Mouse (Mus musculus) spleen, postnatal 36 days (tissue): Measurements from ENCODE around the gene Hist1h4b.
"Not testable (repeated sequence)": the region's sequence is repeated elsewhere in the genome, so short reads cannot be mapped to it uniquely, and the experiment has no call there.

Experiments
- DNase-seq, 2 experiments: peaks; one replicate each; pipeline ENCODE4 v3.0.0; 2022; ENCODE audit warnings: low spot score in 2 of 2, mixed read lengths in 1 of 2

Gene Hist1h4b

GRCm38 (mm10) chr13:23756790-23757189, at the start of gene Hist1h4b:
Gene Hist1h4b (plus strand): TSS chr13:23757013.
- DNase-seq, result peak; percentile 93 to 97

DNA sequence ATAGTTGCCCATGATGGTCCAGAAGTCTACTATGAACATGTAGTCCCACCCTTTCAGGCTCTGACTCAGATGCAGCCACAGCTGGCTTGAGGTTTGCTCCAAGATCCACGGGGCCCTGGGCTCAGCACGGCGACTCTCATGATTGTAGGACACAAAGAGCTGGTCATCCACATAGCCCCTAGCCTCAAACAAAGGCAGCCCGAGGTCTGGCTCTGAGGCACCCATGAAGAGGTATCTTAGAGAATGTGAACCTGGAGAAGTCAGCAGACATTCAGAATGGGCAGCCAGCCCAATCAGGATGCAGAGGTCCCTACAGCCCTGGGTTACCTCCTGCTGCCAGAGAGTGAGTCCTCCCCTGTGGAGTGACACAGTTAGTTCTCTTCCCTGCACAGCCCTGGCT, 48.8 kb upstream of the Hist1h4b start:
- DNase-seq, result no peak

DNA sequence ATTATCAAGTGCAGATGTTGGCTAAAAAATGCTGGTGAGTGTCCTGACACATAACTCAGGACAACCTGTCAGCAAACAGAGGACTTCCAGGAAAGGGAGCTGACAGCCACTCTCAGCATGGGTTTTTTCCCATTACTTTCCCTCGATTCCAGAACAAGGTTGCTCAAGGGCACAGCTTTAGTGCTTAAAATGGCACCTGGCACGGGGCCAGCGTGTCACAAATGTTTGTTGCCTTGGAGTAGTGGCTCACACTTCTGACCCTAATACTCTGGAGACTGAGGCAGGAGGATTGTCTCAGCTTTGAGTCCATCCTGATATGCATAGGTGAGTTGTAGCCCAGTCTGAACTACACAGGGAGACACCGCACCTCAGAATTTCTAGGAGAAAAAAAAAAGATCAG, 48.2 kb upstream of the Hist1h4b start:
- DNase-seq, result no peak

GRCm38 (mm10) chr13:23709714-23710373, 47.0 kb upstream of the Hist1h4b start:
- DNase-seq, result no peak

DNA sequence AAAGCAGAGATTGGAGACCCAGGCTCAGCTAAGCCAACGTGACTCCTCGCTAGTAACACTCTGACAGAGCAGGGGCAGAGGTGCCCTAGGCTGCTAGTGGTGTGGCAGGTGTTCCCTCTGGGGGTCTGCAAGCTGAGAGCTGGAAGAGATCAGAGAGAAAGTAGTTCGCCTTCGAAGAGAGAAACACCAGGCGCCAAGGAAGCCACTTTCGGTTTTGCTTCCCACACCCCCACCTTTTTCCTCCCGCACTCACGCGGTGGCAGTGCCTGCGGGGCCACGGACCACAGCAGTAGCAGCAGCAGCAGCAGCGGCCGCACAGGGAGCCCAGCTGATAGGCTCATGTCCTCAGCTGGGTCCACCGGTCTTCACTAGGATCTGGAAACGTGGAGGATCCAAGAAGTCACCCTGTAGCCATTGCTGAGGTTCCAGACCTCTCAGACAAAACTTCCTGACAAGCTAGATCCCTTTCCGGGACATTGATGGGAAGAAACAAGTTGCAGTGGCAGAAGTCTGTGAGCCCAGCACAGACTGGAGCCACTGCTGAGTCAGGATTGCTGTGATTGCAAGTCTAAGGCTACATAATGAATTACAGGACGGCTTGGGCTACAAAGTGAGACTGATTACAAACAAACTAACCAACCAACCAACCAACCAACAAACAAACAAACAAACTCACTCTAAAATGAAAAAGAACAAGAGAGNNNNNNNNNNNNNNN, 46.3 kb upstream of the Hist1h4b start, which contains the start of gene Hfe:
Gene Hfe, minus strand, starts transcription at position 481 of the 716 bp plus-strand sequence.
- peak; percentile 55 for DNase-seq

- peak in 1 of 2 experiments; percentile 35 for DNase-seq
These were observed 40.4 kb upstream of the Hist1h4b start for GRCm38 (mm10) chr13:23716261-23717042.

DNA sequence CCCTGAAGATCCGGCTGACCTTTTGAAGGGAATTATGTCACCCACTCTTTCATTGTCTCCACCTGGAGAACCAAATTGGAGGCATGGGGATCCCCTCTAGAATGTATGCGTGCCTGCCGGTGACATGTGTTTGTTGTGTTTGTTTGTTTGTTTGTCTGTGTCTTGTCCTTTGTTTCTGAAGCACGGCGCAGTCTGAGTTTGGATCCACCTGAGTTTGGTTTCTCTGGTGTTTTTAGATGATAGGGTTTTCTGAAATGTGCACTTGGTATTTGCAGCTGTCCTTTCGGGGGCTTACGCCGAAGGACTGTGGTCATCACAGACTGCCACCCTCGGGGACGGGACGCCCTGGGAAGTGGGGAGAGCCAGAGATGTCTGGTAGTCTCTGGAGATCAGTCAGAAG, 39.6 kb upstream of the Hist1h4b start:
- no peak for DNase-seq

GRCm38 (mm10) chr13:23717593-23718245, 39.1 kb upstream of the Hist1h4b start:
- not testable (repeated sequence) for DNase-seq

DNA sequence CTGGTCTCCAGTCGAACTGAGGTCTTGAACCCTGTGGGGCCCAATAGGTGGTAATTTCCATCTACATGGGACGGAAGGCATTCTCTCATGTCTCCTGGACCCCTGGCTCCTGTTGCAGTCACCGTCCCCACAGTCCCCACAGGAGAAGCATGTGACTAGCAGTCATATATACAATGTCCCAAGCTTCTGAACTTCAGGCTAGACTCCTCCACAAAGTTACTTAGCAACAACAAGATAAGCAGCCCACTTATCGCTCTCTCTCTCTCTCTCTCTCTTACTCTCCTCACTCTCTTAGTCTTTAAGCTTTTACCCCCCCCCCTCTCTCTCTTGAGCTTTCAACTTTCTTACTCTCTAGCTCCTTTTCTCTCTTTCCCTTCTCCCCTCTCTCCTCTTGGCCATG, 32.6 kb upstream of the Hist1h4b start:
- DNase-seq, result no peak

GRCm38 (mm10) chr13:23725213-23725612, 31.6 kb upstream of the Hist1h4b start:
- DNase-seq, result no peak

GRCm38 (mm10) chr13:23728472-23729191, 28.2 kb upstream of the Hist1h4b start:
- DNase-seq, result no peak

- no peak for DNase-seq
These were observed 27.7 kb upstream of the Hist1h4b start for GRCm38 (mm10) chr13:23729192-23729525.

- DNase-seq, result no peak
These were observed 27.1 kb upstream of the Hist1h4b start for GRCm38 (mm10) chr13:23729706-23730105.

- DNase-seq, result no peak
These were observed 26.3 kb upstream of the Hist1h4b start for GRCm38 (mm10) chr13:23730479-23730878.

DNA sequence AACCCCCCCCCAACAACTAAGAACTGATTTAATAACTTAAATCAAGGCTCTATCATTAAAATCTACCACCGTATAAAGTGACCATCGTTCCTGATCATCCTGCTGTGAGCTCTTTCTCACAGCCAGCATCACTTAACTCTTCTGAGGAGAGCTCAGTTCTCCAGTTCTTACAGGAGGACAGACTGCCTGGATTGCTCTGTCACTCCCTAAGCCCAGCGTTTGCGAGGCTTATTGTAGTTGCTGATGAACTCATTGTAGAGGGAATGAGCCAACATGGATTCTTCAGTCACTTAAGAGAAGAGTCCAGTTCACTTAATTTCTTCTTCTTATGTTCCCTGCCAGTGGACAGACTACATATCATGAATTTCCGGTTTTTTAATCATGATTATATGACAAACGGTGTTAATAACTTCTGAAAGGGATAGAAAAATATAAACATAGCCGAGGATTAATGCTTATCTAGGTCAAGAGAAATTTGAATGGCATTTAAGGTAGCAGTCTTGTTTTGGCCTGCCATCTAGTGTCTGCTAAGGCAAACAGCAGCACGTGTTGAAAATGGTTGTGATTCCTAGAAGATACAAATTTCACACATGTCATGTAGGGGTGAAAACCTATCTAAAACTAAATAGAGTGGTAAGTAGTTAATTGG, 24.5 kb upstream of the Hist1h4b start:
- no peak for DNase-seq

GRCm38 (mm10) chr13:23737091-23737490, 19.7 kb upstream of the Hist1h4b start:
- DNase-seq, result no peak

DNA sequence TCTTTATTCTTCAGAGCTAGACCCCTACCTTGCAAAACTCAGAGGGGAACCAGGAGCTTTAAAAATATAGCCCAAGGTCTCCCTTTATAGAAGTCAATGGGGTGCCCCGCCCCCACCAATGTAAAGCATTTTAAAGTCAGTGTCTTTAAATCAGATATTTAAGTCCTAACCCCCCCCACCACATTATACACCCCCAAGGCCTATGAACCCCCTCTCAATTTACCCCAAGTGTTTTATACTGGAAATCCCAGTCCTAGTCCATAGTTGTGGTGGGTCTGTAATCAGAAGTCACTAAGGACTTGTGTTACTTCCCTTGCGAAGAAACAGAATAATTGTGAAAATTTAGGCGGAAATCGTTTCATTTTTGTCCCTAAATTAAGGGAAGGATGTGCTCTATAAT, 18.8 kb upstream of the Hist1h4b start:
- DNase-seq, result no peak

GRCm38 (mm10) chr13:23738677-23739068, 18.1 kb upstream of the Hist1h4b start, which contains the start of gene Hist1h1c:
Gene Hist1h1c (plus strand): TSS chr13:23738808.
- peak; percentile 93 to 95 for DNase-seq

GRCm38 (mm10) chr13:23739069-23739921, 17.5 kb upstream of the Hist1h4b start:
- peak; percentile 96 for DNase-seq

GRCm38 (mm10) chr13:23739922-23740252, 16.9 kb upstream of the Hist1h4b start:
- DNase-seq, result no peak
